Mouse (Mus musculus) neural tube, postnatal 0 days (tissue): ENCODE results near the gene Zfp688. TPM values are rescaled to one million over a fixed set of nuclear protein-coding genes. Genes with fewer than 3 reads are reported as not detected.

Experiments used
- polyA plus RNA-seq: library from polyadenylated mRNA; unstranded; fragments of >200 nt; fragmentation: Nextera tagmentation; extraction: Ambion mirVana; gene quantifications from 2 replicates; pipeline ENCODE4 v1.2.1, GENCODE M21; 2015

Zfp688 gene
- 31.8 and 32.0 TPM in 2 replicates for polyA plus RNA-seq

DNA sequence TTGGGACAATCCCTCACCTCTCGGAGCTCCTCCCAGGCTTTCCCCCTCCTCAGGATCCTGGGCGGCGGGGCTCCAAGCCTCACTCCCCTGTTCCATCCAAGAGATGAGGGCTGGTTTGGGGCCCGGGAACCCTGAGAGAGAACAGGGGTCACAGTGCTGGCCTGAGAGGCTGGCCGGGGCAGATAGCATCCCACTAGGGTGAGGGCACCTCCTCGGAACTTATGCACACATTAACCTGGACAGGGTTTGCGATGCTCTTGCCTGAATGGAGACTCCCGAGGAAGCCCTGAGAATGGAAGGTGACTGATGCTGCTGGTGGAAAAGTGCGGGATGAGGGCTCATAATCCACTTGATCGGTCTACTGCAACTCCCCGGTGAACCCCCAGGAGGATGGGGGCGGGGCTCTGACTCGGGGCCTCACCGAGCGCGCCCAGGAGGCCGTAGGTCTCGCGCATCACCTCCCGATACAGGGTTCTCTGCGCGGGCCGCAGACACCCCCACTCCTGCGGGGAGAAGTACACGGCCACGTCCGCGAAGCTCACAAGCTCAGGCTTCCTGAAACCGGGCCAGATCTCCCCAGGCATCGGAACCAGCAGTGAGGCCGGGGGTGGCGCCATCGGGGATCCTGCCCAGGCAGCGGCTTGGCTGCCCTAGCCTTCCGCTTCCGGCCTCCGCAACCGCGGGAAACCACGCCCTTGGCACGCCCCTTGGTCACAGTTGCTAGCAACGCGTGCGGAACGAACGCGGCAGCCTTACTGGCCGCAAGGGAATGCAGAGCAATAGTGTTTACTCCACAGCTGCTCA is at the start of gene Zfp688:
Gene Zfp688 (minus strand): TSS at position 681 of the 804 bp plus-strand sequence.

DNA sequence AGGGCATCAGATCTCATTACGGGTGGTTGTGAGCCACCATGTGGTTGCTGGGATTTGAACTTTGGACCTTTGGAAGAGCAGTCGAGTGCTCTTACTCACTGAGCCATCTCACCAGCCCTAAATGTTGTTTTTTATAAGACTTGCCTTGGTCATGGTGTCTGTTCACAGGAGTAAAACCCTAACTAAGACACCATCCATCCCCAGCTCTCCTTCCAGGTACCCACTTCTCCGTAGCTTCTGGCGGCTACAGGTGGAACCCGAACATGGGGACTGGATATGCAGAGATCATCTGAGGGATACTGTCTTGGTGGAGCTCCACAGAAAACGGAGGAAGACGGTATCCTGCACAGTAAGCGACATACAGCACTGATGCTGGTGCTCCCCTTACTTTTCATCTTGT is 37.4 kb upstream of the Zfp688 start, which contains the start of gene Prr14:
Gene Prr14 (plus strand): TSS at position 301 of the 400 bp plus-strand sequence.

DNA sequence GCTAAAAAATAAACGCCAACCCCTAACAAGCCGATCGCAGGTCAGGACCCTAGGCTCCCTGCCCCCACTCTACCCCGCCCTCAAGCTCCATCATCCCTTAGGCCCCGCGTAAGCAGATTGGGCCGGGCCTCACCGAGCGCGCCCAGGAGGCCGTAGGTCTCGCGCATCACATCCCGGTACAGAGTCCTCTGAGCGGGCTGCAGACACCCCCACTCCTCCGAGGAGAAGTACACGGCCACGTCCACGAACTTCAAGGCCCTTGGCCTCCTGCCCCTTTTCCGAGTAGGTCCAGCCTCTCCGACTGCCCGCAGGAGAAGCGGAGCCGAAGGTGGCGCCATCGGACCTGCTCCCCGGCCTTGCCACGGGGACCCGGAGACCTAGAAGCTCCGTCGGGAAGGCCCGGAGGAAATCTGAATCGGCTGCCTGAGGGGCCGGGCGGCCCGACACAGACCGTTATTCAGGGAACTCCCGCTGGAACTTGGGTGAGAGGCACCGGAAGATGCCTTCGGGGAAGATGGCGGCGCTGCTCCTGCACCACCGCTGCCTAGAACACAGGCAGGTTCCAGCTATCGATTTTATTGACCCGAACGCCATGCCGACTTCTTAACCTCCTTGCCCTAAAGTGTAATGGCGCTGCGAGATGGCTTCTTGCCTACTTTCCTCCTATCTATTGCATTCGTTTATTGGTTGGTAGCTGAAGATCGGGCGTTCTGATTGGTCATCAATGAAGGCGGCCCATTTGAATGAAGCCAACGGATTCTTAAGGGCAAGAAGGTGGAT is 26.8 kb upstream of the Zfp688 start, which contains the start of gene Zfp689:
Gene Zfp689 (minus strand): TSS at position 638 of the 780 bp plus-strand sequence.

DNA sequence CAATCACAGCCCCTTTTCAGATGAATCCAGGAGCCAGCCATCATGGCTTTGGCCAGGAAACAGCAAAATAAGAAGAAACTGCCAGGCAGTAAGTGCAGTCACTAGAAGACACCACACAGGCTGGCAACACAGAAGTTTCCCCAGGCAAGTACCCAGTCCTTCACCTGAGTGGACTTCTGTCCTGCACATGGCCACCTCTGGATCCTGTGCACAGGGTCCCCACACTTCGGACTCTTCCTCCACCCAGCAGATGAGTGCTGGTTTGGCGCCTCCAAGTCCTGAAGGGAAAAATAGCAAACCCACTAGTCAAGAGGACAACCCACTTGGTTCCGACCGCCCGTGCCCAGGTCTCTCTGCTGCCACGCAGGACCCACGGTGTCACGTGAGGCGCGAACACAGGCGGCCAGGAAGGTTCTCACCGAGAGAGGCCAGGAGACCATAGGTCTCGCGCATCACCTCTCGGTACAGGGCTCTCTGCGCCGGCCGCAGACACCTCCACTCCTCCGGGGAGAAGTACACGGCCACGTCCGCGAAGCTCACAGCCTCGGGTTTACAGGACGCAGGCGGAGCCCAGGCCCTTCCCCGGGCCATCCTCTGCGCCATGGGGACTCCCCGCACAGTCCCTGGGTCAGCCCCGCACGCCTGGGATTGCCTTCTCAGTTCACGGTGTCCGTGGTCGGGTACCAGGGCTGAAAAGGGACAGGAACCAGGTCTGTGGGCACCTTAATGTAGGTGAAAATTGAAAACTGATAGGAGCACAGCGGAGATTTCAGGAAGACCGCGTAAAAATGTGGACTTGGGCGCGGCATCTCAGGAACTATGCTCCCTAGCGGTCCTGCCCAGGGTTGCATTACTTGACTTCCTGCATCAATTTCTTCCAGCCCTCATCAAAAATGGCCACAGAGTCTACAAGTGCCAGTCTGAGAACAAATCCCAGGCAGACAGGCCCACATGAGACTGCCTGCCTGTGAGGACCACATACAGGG is 15.6 kb downstream of the Zfp688 start, which contains the start of gene Zfp764:
Gene Zfp764 (minus strand): TSS at position 821 of the 986 bp plus-strand sequence.

DNA sequence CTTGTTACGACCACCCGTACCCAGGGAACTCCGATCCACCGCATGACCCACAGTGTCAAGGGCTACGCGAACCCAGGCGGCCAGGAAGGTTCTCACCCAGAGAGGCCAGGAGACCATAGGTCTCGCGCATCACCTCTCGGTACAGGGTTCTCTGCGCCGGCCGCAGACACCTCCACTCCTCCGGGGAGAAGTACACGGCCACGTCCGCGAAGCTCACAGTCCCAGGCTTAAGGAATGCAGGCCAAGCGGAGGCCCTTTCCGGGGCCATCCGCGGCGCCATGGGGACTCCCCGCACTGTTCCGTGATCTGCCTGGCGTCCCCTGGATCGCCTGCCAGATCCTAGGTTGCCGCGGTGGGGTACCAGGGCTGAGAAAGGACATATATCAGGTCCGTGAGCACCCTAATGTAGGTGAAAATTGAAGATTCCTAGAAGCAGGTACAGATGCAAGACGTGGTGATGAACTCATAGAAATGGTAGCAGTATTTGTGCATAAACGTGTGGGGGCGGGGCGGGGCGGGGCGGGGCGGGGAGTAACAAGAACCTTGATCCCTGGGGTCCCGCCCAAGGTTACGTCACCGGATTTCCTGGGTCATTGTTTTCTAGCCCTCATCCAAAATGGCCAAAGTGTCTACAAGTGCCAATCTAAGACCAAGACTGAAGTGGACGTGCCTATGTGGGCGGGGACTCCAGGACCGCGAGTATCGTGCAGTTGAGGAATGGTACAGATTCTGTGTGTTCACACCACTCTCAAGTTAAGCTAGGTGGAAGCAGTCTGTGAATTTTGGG is 28.5 kb downstream of the Zfp688 start, which contains the start of gene E430018J23Rik:
Gene E430018J23Rik (minus strand): TSS at position 473 of the 787 bp plus-strand sequence.

DNA sequence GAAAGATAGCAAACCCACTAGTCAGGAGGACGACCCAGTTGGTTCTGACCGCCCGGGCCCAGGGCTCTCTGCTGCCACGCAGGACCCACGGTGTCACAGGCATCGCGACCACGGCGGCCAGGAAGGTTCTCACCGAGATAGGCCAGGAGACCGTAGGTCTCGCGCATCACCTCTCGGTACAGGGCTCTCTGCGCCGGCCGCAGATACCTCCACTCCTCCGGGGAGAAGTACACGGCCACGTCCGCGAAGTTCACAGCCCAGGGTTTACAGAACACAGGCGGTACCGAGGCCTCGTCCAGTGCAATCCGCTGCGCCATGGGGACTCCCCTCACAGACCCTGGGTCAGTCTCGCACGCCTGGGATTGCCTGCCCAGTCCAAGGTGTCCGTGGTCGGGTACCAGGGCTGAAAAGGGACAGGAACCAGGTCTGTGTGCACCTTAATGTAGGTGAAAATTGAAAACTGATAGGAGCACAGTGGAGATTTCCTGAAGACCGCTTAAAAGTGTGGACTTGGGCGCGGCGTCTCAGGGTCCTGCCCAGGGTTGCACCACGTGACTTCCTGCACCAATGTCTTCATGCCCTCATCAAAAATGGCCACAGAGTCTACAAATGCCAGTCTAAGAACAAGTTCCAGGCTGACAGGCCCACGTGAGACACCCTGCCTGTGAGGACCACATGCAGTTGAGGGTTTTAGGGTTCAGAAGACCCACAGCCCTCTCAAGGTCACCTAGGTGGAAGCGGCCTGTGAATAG is 35.1 kb downstream of the Zfp688 start, which contains the start of gene 9130019O22Rik:
Gene 9130019O22Rik (minus strand): TSS at position 526 of the 752 bp plus-strand sequence.

DNA sequence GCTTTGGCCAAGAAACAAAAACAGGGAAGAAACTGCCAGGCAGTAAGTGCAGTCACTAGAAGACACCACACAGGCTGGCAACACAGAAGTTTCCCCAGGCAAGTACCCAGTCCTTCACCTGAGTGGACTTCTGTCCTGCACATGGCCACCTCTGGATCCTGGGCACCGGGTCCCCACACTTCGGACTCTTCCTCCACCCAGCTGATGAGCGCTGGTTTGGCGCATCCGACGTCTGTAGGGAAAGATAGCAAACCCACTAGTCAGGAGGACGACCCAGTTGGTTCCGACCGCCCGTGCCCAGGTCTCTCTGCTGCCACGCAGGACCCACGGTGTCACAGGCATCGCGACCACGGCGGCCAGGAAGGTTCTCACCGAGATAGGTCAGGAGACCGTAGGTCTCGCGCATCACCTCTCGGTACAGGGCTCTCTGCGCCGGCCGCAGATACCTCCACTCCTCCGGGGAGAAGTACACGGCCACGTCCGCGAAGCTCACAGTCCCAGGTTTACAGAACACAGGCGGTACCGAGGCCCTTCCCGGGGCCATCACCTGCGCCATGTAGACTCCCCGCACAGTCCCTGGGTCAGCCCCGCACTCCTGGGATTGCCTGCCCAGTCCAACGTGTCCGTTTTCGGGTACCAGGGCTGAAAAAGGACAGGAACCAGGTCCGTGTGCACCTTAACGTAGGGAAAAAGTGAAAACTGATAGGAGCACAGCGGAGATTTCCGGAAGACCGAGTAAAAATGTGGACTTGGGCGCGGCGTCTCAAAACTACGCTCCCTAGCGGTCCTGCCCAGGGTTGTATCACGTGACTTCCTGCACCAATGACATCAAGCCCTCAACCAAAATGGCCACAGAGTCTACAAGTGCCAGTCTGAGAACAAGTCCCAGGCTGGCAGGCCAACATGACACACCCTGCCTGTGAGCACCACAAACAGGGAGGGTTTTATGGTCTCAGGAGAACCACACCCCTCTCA is 46.3 kb downstream of the Zfp688 start, which contains the start of gene Zfp747:
Gene Zfp747 (minus strand): TSS at position 780 of the 975 bp plus-strand sequence.

Other genes starting within 250 kb of the Zfp688 start
- 45.4 and 48.6 TPM in 2 replicates for gene Cd2bp2, start 226.0 kb downstream of the Zfp688 start, polyA plus RNA-seq
- gene Tbc1d10b, start 213.6 kb downstream of the Zfp688 start, polyA plus RNA-seq = 37.0 and 44.0 TPM in 2 replicates
- 8.3 and 11.1 TPM in 2 replicates for gene Mylpf, start 213.2 kb downstream of the Zfp688 start, polyA plus RNA-seq
- gene Zfp553, start 189.0 kb downstream of the Zfp688 start, polyA plus RNA-seq = 28.1 and 31.9 TPM in 2 replicates
- 9.6 and 10.1 TPM in 2 replicates for gene Sept1, start 188.9 kb downstream of the Zfp688 start, polyA plus RNA-seq
- gene Zfp771, start 177.8 kb downstream of the Zfp688 start, polyA plus RNA-seq = 95.4 and 103 TPM in 2 replicates
- gene Dctpp1, start 161.4 kb downstream of the Zfp688 start, polyA plus RNA-seq = 95.6 and 108 TPM in 2 replicates
- gene Sephs2, start 148.0 kb downstream of the Zfp688 start, polyA plus RNA-seq = 69.7 and 75.9 TPM in 2 replicates
- 0.27 and 0.28 TPM in 2 replicates for gene Itgal, start 125.8 kb downstream of the Zfp688 start, polyA plus RNA-seq
- 12.9 and 13.5 TPM in 2 replicates for gene Zfp768, start 76.5 kb downstream of the Zfp688 start, polyA plus RNA-seq
- gene Zfp747, start 46.0 kb downstream of the Zfp688 start, polyA plus RNA-seq = 5.5 and 6.6 TPM in 2 replicates
- gene 9130019O22Rik, start 34.9 kb downstream of the Zfp688 start, polyA plus RNA-seq = 2.9 and 3.1 TPM in 2 replicates
- 2.8 and 3.1 TPM in 2 replicates for gene E430018J23Rik, start 28.4 kb downstream of the Zfp688 start, polyA plus RNA-seq
- 3.2 and 3.8 TPM in 2 replicates for gene Zfp764, start 15.2 kb downstream of the Zfp688 start, polyA plus RNA-seq
- 8.2 and 11.7 TPM in 2 replicates for gene Zfp689, start 27.1 kb upstream of the Zfp688 start, polyA plus RNA-seq
- gene Prr14, start 37.5 kb upstream of the Zfp688 start, polyA plus RNA-seq = 26.2 and 33.0 TPM in 2 replicates
- gene Fbrs, start 57.1 kb upstream of the Zfp688 start, polyA plus RNA-seq = 11.1 and 12.2 TPM in 2 replicates
- 33.7 and 40.4 TPM in 2 replicates for gene Srcap, start 89.9 kb upstream of the Zfp688 start, polyA plus RNA-seq
- gene Gm42715, start 97.5 kb upstream of the Zfp688 start, polyA plus RNA-seq = 9.9 and 12.0 TPM in 2 replicates
- gene Tmem265, start 139.3 kb upstream of the Zfp688 start, polyA plus RNA-seq = 4.3 and 4.5 TPM in 2 replicates
- gene Phkg2, start 151.3 kb upstream of the Zfp688 start, polyA plus RNA-seq = 52.7 and 66.9 TPM in 2 replicates
- 9.6 and 12.3 TPM in 2 replicates for gene Ccdc189, start 166.5 kb upstream of the Zfp688 start, polyA plus RNA-seq
- 26.0 and 28.3 TPM in 2 replicates for gene Rnf40, start 166.7 kb upstream of the Zfp688 start, polyA plus RNA-seq
- gene Zfp629, start 193.7 kb upstream of the Zfp688 start, polyA plus RNA-seq = 11.1 and 11.4 TPM in 2 replicates